Mouse (Mus musculus): ENCODE data around the gene Cox7a2. TPM values are rescaled to one million over a fixed set of nuclear protein-coding genes. Genes with fewer than 3 reads are reported as not detected.

Gene Cox7a2
- polyA plus RNA-seq, 1 experiment from 2014 or later, result 971 TPM

GRCm38 (mm10) chr9:79751846-79752245 is 7.8 kb downstream of the Cox7a2 start:
- Histone ChIP-seq H3K36me3 (ENCODE audit: control insufficient read depth, insufficient read depth, low read length) (peaks cover 3% of the 10 kb centered on the region; the same call in 1 of the 2 replicates), H3K4me1 (ENCODE audit: control insufficient read depth, insufficient read depth, low read length) (no peaks in the 10 kb centered on the region), H3K9ac (ENCODE audit: low read depth, low read length) (no peak overlapping the region), H3K27me3 (replicated peaks; ENCODE audit: control insufficient read depth, insufficient read depth, low read length) (no peaks in the 10 kb centered on the region), H3K4me3 (ENCODE audit: low read length) (no peak overlapping the region), H3K4me2 (ENCODE audit: low read depth, low read length) (no peak overlapping the region), H3K27ac (ENCODE audit: low read length) (no peak overlapping the region), H3K9me3 (ENCODE audit: control insufficient read depth, low read length) (no peaks in the 10 kb centered on the region)
- no peak for ATAC-seq
- 73% methylated on average over 8 of the region's 8 CpGs for WGBS

GRCm38 (mm10) chr9:79750709-79751108 is 9.0 kb downstream of the Cox7a2 start:
- no peak overlapping the region for H3K27ac ChIP-seq (ENCODE audit: low read length)
- H3K9ac ChIP-seq (ENCODE audit: low read depth, low read length), result no peak overlapping the region
- H3K4me3 ChIP-seq (ENCODE audit: low read length), result no peak overlapping the region
- no peak overlapping the region for H3K4me2 ChIP-seq (ENCODE audit: low read depth, low read length)
- no peak for ATAC-seq
- WGBS, result 79% methylated on average over 7 of the region's 7 CpGs
- H3K9me3 ChIP-seq (ENCODE audit: control insufficient read depth, low read length), result no peaks in the 10 kb centered on the region
- no peaks in the 10 kb centered on the region for H3K27me3 ChIP-seq (replicated peaks; ENCODE audit: control insufficient read depth, insufficient read depth, low read length)
- no peaks in the 10 kb centered on the region for H3K4me1 ChIP-seq (ENCODE audit: control insufficient read depth, insufficient read depth, low read length)
- H3K36me3 ChIP-seq (ENCODE audit: control insufficient read depth, insufficient read depth, low read length), result no peaks in the 10 kb centered on the region; the same call in 1 of the 2 replicates

- Histone ChIP-seq H3K4me1 (ENCODE audit: control insufficient read depth, insufficient read depth, low read length) (no peaks in the 10 kb centered on the region), H3K27ac (ENCODE audit: low read length) (no peak overlapping the region), H3K9ac (ENCODE audit: low read depth, low read length) (no peak overlapping the region), H3K27me3 (replicated peaks; ENCODE audit: control insufficient read depth, insufficient read depth, low read length) (no peaks in the 10 kb centered on the region), H3K36me3 (ENCODE audit: control insufficient read depth, insufficient read depth, low read length) (no peaks in the 10 kb centered on the region), H3K4me2 (ENCODE audit: low read depth, low read length) (no peak overlapping the region), H3K4me3 (ENCODE audit: low read length) (no peak overlapping the region), H3K9me3 (ENCODE audit: control insufficient read depth, low read length) (no peaks in the 10 kb centered on the region)
- ATAC-seq, result no peak
- WGBS, result 71% methylated on average over 4 of the region's 4 CpGs
These were observed 14.6 kb downstream of the Cox7a2 start for GRCm38 (mm10) chr9:79745036-79745435.

GRCm38 (mm10) chr9:79735608-79736007 is 24.1 kb downstream of the Cox7a2 start:
- Histone ChIP-seq H3K9ac (ENCODE audit: low read depth, low read length) (no peak overlapping the region), H3K27me3 (replicated peaks; ENCODE audit: control insufficient read depth, insufficient read depth, low read length) (no peaks in the 10 kb centered on the region), H3K4me3 (ENCODE audit: low read length) (no peak overlapping the region), H3K9me3 (ENCODE audit: control insufficient read depth, low read length) (no peaks in the 10 kb centered on the region), H3K36me3 (ENCODE audit: control insufficient read depth, insufficient read depth, low read length) (no peaks in the 10 kb centered on the region), H3K27ac (ENCODE audit: low read length) (no peak overlapping the region), H3K4me2 (ENCODE audit: low read depth, low read length) (no peak overlapping the region), H3K4me1 (ENCODE audit: control insufficient read depth, insufficient read depth, low read length) (no peaks in the 10 kb centered on the region)
- no peak for ATAC-seq
- WGBS, result 71% methylated on average over 6 of the region's 6 CpGs

GRCm38 (mm10) chr9:79730301-79730700 is 29.4 kb downstream of the Cox7a2 start:
- Histone ChIP-seq H3K27ac (ENCODE audit: low read length) (no peak overlapping the region), H3K4me2 (ENCODE audit: low read depth, low read length) (no peak overlapping the region), H3K4me3 (ENCODE audit: low read length) (no peak overlapping the region), H3K36me3 (ENCODE audit: control insufficient read depth, insufficient read depth, low read length) (no peaks in the 10 kb centered on the region), H3K27me3 (replicated peaks; ENCODE audit: control insufficient read depth, insufficient read depth, low read length) (no peaks in the 10 kb centered on the region), H3K4me1 (ENCODE audit: control insufficient read depth, insufficient read depth, low read length) (no peaks in the 10 kb centered on the region), H3K9me3 (ENCODE audit: control insufficient read depth, low read length) (no peaks in the 10 kb centered on the region), H3K9ac (ENCODE audit: low read depth, low read length) (no peak overlapping the region)
- ATAC-seq, result no peak
- 64% methylated on average over 5 of the region's 5 CpGs for WGBS

- peaks cover 10% of the 10 kb centered on the region for H3K4me1 ChIP-seq (ENCODE audit: control insufficient read depth, insufficient read depth, low read length)
- no peak overlapping the region for H3K4me2 ChIP-seq (ENCODE audit: low read depth, low read length)
- ATAC-seq, result no peak
- no peak overlapping the region for H3K27ac ChIP-seq (ENCODE audit: low read length)
- H3K4me3 ChIP-seq (ENCODE audit: low read length), result no peak overlapping the region
- no peaks in the 10 kb centered on the region for H3K9me3 ChIP-seq (ENCODE audit: control insufficient read depth, low read length)
- no peak overlapping the region for H3K9ac ChIP-seq (ENCODE audit: low read depth, low read length)
- 30% methylated on average over 5 of the region's 5 CpGs for WGBS
- peaks cover 22% of the 10 kb centered on the region for H3K27me3 ChIP-seq (replicated peaks; ENCODE audit: control insufficient read depth, insufficient read depth, low read length)
- H3K36me3 ChIP-seq (ENCODE audit: control insufficient read depth, insufficient read depth, low read length), result no peaks in the 10 kb centered on the region
These were observed 36.6 kb downstream of the Cox7a2 start for GRCm38 (mm10) chr9:79723090-79723489.

- WGBS, result 10% methylated on average over 9 of the region's 9 CpGs
- no peak for ATAC-seq
- Histone ChIP-seq H3K4me3 (ENCODE audit: low read length) (no peak overlapping the region), H3K9ac (ENCODE audit: low read depth, low read length) (no peak overlapping the region), H3K4me2 (ENCODE audit: low read depth, low read length) (no peak overlapping the region), H3K9me3 (ENCODE audit: control insufficient read depth, low read length) (no peaks in the 10 kb centered on the region), H3K36me3 (ENCODE audit: control insufficient read depth, insufficient read depth, low read length) (no peaks in the 10 kb centered on the region), H3K27ac (ENCODE audit: low read length) (no peak overlapping the region), H3K27me3 (replicated peaks; ENCODE audit: control insufficient read depth, insufficient read depth, low read length) (peaks cover 34% of the 10 kb centered on the region), H3K4me1 (ENCODE audit: control insufficient read depth, insufficient read depth, low read length) (peaks cover 10% of the 10 kb centered on the region)
These were observed 38.6 kb downstream of the Cox7a2 start for GRCm38 (mm10) chr9:79721056-79721455.

GRCm38 (mm10) chr9:79720143-79720542 is 39.5 kb downstream of the Cox7a2 start:
- Histone ChIP-seq H3K4me3 (ENCODE audit: low read length) (no peak overlapping the region), H3K9me3 (ENCODE audit: control insufficient read depth, low read length) (no peaks in the 10 kb centered on the region), H3K27me3 (replicated peaks; ENCODE audit: control insufficient read depth, insufficient read depth, low read length) (peaks cover 34% of the 10 kb centered on the region), H3K36me3 (ENCODE audit: control insufficient read depth, insufficient read depth, low read length) (no peaks in the 10 kb centered on the region), H3K4me1 (ENCODE audit: control insufficient read depth, insufficient read depth, low read length) (peaks cover 13% of the 10 kb centered on the region), H3K4me2 (ENCODE audit: low read depth, low read length) (peak overlapping the region; percentile 86; the same call in 1 of the 2 replicates), H3K27ac (ENCODE audit: low read length) (no peak overlapping the region), H3K9ac (ENCODE audit: low read depth, low read length) (no peak overlapping the region)
- WGBS, result 50% methylated on average over 9 of the region's 9 CpGs
- ATAC-seq, result no peak

- peak overlapping the region; percentile 83 for H3K27ac ChIP-seq (ENCODE audit: low read length)
- H3K4me3 ChIP-seq (ENCODE audit: low read length), result peak overlapping the region; percentile 64
- WGBS, result 5% methylated on average over 28 of the region's 28 CpGs
- H3K9me3 ChIP-seq (ENCODE audit: control insufficient read depth, low read length), result no peaks in the 10 kb centered on the region
- no peaks in the 10 kb centered on the region for H3K36me3 ChIP-seq (ENCODE audit: control insufficient read depth, insufficient read depth, low read length)
- H3K4me2 ChIP-seq (ENCODE audit: low read depth, low read length), result peak overlapping the region; percentile 86
- peak; percentile 39; the same call in 1 of the 2 replicates for ATAC-seq
- H3K4me1 ChIP-seq (ENCODE audit: control insufficient read depth, insufficient read depth, low read length), result peaks cover 19% of the 10 kb centered on the region
- peak overlapping the region; percentile 76 for H3K9ac ChIP-seq (ENCODE audit: low read depth, low read length)
- peaks cover 34% of the 10 kb centered on the region for H3K27me3 ChIP-seq (replicated peaks; ENCODE audit: control insufficient read depth, insufficient read depth, low read length)
These were observed 40.2 kb downstream of the Cox7a2 start for GRCm38 (mm10) chr9:79719451-79719850.

Measured in intestine, embryonic 16.5 days (tissue).